Mouse (Mus musculus): ENCODE results near the gene Gm20916. TPM values are rescaled to one million over a fixed set of nuclear protein-coding genes. Genes with fewer than 3 reads are reported as not detected.
"Not testable (repeated sequence)": the region's sequence is repeated elsewhere in the genome, so short reads cannot be mapped to it uniquely, and the experiment has no call there.

Gm20916 gene
- not detected in 2 replicates for polyA plus RNA-seq (2012; rRNA removed)

- not testable (repeated sequence) for DNase-seq (ENCODE audit: low spot score)
Observed at GRCm38 (mm10) chrY:79319265-79319664, at the start of gene Gm20916. Gm20916 (plus strand) TSS chrY:79319565.

Other genes with a start within 250 kb of the Gm20916 start
- gene Gm20917, start 168.4 kb upstream of the Gm20916 start, polyA plus RNA-seq (2012; rRNA removed), result not detected in 2 replicates